Mouse (Mus musculus): ENCODE data around the gene Astl.
"Not testable (repeated sequence)": the region's sequence is repeated elsewhere in the genome, so short reads cannot be mapped to it uniquely, and the experiment has no call there.

The Astl gene

GRCm38 (mm10) chr2:127338416-127338815 lies at the start of gene Astl:
Astl (plus strand) TSS chr2:127338639.
- peak; percentile 32 for DNase-seq (ENCODE audit: low spot score)

GRCm38 (mm10) chr2:127292250-127292649 lies 46.2 kb upstream of the Astl start:
- no peak for DNase-seq (ENCODE audit: low spot score)

- no peak for DNase-seq (ENCODE audit: low spot score)
These were observed 41.2 kb upstream of the Astl start for GRCm38 (mm10) chr2:127297001-127297805.

GRCm38 (mm10) chr2:127298056-127298455 lies 40.4 kb upstream of the Astl start:
- DNase-seq (ENCODE audit: low spot score): no peak

GRCm38 (mm10) chr2:127300701-127301100 lies 37.7 kb upstream of the Astl start:
- DNase-seq (ENCODE audit: low spot score): no peak

- no peak for DNase-seq (ENCODE audit: low spot score)
These were observed 36.6 kb upstream of the Astl start for GRCm38 (mm10) chr2:127301883-127302282.

- DNase-seq (ENCODE audit: low spot score): not testable (repeated sequence)
These were observed 34.2 kb upstream of the Astl start for GRCm38 (mm10) chr2:127304192-127304591.

- DNase-seq (ENCODE audit: low spot score): no peak
These were observed 33.7 kb upstream of the Astl start for GRCm38 (mm10) chr2:127304609-127305210.

GRCm38 (mm10) chr2:127306123-127306522 lies 32.3 kb upstream of the Astl start:
- peak; percentile 45 for DNase-seq (ENCODE audit: low spot score)

GRCm38 (mm10) chr2:127307179-127307578 lies 31.3 kb upstream of the Astl start:
- DNase-seq (ENCODE audit: low spot score): no peak

GRCm38 (mm10) chr2:127308660-127309059 lies 29.8 kb upstream of the Astl start:
- peak; percentile 55 for DNase-seq (ENCODE audit: low spot score)

- no peak for DNase-seq (ENCODE audit: low spot score)
These were observed 28.2 kb upstream of the Astl start for GRCm38 (mm10) chr2:127310246-127310645.

GRCm38 (mm10) chr2:127310685-127311084 lies 27.8 kb upstream of the Astl start:
- DNase-seq (ENCODE audit: low spot score): no peak

- DNase-seq (ENCODE audit: low spot score): no peak
These were observed 27.2 kb upstream of the Astl start for GRCm38 (mm10) chr2:127311193-127311592.

- peak; percentile 51 for DNase-seq (ENCODE audit: low spot score)
These were observed 25.6 kb upstream of the Astl start for GRCm38 (mm10) chr2:127312801-127313200.

GRCm38 (mm10) chr2:127313878-127314277 lies 24.6 kb upstream of the Astl start:
- no peak for DNase-seq (ENCODE audit: low spot score)

GRCm38 (mm10) chr2:127314467-127315154 lies 23.8 kb upstream of the Astl start:
- DNase-seq (ENCODE audit: low spot score): peak; percentile 94

- DNase-seq (ENCODE audit: low spot score): no peak
These were observed 23.3 kb upstream of the Astl start for GRCm38 (mm10) chr2:127315155-127315470.

- no peak for DNase-seq (ENCODE audit: low spot score)
These were observed 22.0 kb upstream of the Astl start for GRCm38 (mm10) chr2:127316431-127316830.

- DNase-seq (ENCODE audit: low spot score): peak; percentile 76
These were observed 20.3 kb upstream of the Astl start for GRCm38 (mm10) chr2:127318136-127318535.

- peak; percentile 63 for DNase-seq (ENCODE audit: low spot score)
These were observed 19.4 kb upstream of the Astl start for GRCm38 (mm10) chr2:127319071-127319470.

GRCm38 (mm10) chr2:127322671-127323285 lies 15.7 kb upstream of the Astl start:
- DNase-seq (ENCODE audit: low spot score): no peak

GRCm38 (mm10) chr2:127323667-127324066 lies 14.8 kb upstream of the Astl start:
- no peak for DNase-seq (ENCODE audit: low spot score)
